ENCODE assay signal across 11 mouse cellular contexts in the genomic region with DNA sequence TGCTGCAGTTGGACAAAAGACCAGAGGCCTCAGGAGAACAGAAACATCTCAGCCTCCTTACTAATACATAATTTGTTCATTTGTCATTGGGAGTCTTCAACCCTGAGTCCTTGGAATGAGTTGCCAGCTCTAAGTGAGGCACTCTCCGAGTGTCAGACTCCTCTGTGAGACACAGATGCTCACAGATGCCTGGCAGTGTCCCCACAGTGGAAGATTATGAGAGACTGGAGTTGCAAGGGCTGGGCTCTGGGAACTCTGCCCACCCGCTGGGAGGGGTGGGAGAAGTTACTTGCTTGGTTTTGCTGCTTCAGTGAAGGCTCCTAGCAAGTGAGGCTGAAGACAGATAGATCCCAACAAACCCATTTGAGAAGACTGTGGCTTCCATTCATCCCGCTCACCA. TPM values are rescaled to one million over a fixed set of nuclear protein-coding genes. Genes with fewer than 3 reads are reported as not detected.
DNase-seq lines count a peak whose midpoint lies in the region; ATAC-seq lines count a peak whose summit lies in the region.
"Had no signal": no experiment of that assay in that cellular context is flagged by ENCODE, and none has a peak within 500 bp of the region (broad histone marks: within the 10 kb centered on the region; RNA-seq: fewer than 3 reads in every experiment).

No protein-coding gene starts in this region.

- H3K4me2 ChIP-seq in kidney, embryonic 16.5 days (replicated peaks; ENCODE audit: low read depth, low read length), result no peak overlapping the region

- DNase-seq in cerebellum, adult 11-12 months, result peak; percentile 14
- DNase-seq in cerebellum, postnatal 36 days, result no peak
- peak; percentile 37 for DNase-seq in kidney, postnatal 10 days
- peak; percentile 35 for DNase-seq in R1 (ENCODE audit: low read depth, low spot score)
- peak; percentile 41 to 46 for DNase-seq in gastrocnemius, postnatal 36 days
- DNase-seq in thymus, adult 18-20 months, result no peak
- DNase-seq: B cell, adult 2 months; cerebellum, adult 18-20 months had no signal

- intact Hi-C loops in gastrocnemius, postnatal 36 days (cut with DNase I), result no loop called here

- ATAC-seq in kidney, embryonic 16.5 days (ENCODE audit: low FRiP score, low TSS enrichment), result no peak
- no peak for ATAC-seq in megakaryocyte-erythroid progenitor cell, adult 5-6 weeks (replicated peaks; ENCODE audit: low FRiP score, low TSS enrichment, poor library complexity, severe bottlenecking)

- WGBS in kidney, embryonic 16.5 days, result 80% methylated on average over 3 of the region's 3 CpGs

- H3K4me3 ChIP-seq in kidney, embryonic 16.5 days (ENCODE audit: low read length), result no peak overlapping the region

- no peaks in the 10 kb centered on the region for H3K36me3 ChIP-seq in kidney, embryonic 16.5 days (ENCODE audit: insufficient read depth, low read length)

- no peak overlapping the region for H3K27ac ChIP-seq in kidney, embryonic 16.5 days (ENCODE audit: low read length)
- H3K27ac ChIP-seq: kidney, postnatal 0 days had no signal

- H3K9ac ChIP-seq in kidney, embryonic 16.5 days (replicated peaks; ENCODE audit: low read length), result no peak overlapping the region

- no peaks in the 10 kb centered on the region for H3K9me3 ChIP-seq in kidney, embryonic 16.5 days (ENCODE audit: low read length)

- peaks cover 33% of the 10 kb centered on the region for H3K4me1 ChIP-seq in kidney, embryonic 16.5 days (ENCODE audit: insufficient read depth, low read length)

- peaks cover 26% of the 10 kb centered on the region for H3K27me3 ChIP-seq in kidney, embryonic 16.5 days (ENCODE audit: insufficient read depth, low read length)

RNA-seq across cellular contexts. Expression of a gene that starts 2.4 kb away (rescaled TPM):
- 1.8 and 2.1 TPM in 2 replicates for polyA plus RNA-seq in kidney, embryonic 16.5 days (2015; fragmentation: Nextera tagmentation; extraction: Ambion mirVana)
- under 1 TPM; 0.07 to 0.10 TPM for total RNA-seq in gastrocnemius, postnatal 36 days (2021)
- not detected in 2 replicates for total RNA-seq in megakaryocyte-erythroid progenitor cell, adult 5-6 weeks (2014; fragmentation: Nextera tagmentation)
- not detected in 2 replicates for total RNA-seq in megakaryocyte-erythroid progenitor cell, adult 5-6 weeks (2017)

RNA-seq across cellular contexts. Expression of a gene that starts 19.9 kb away (rescaled TPM):
- polyA plus RNA-seq in kidney, embryonic 16.5 days (2015; fragmentation: Nextera tagmentation; extraction: Ambion mirVana), result 4.3 and 5.5 TPM in 2 replicates
- under 1 TPM; 0.59 to 0.99 TPM for total RNA-seq in gastrocnemius, postnatal 36 days (2021)
- total RNA-seq in megakaryocyte-erythroid progenitor cell, adult 5-6 weeks (2014; fragmentation: Nextera tagmentation), result 3.7 and 4.9 TPM in 2 replicates
- 0.70 and 4.4 TPM in 2 replicates for total RNA-seq in megakaryocyte-erythroid progenitor cell, adult 5-6 weeks (2017)

Comparison
In these comparisons a context has a peak if more than half of its experiments do, and no peak if none do; other contexts are left out.
1. DNase-seq: peak in cerebellum, adult 11-12 months (single experiment), kidney, postnatal 10 days (single experiment), R1 (single experiment) and gastrocnemius, postnatal 36 days (2 of 2); none in cerebellum, postnatal 36 days (0 of 2) and thymus, adult 18-20 months (0 of 2).